Mouse (Mus musculus): Measurements from ENCODE around the gene Tspan1.

DNA sequence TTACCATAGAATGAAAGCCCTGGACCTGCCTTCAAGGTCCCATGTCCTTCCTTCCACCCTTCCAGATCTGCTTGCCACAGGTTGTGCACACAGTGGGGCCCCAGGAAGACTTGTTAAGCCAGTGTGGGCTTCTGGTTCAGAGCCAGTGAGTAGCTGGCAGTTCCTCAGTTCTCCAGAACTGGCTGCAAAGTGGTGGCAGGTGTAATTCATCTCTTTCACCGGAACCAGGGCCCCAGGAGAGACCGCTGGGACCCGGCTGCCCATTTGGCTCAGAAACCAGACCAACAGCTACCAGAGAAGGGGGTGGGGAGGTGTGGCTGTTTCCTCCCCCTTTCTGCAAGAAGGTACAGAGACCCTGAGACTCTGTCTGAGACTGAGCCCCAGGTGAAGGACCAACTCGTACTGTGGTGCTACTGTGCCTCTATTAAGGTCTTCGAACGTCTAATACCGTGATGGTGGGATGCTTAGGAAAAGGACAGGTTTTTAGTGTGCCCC lies 24.0 kb downstream of the Tspan1 start:
- no peak for TF ChIP-seq POLR2A (IDR thresholded peaks at IDR 0.05; ENCODE audit: extremely low read depth, insufficient read depth, low read length)
- TF ChIP-seq CTCF (IDR thresholded peaks at IDR 0.05; ENCODE audit: low read depth, low read length): no peak
